Mouse (Mus musculus): ENCODE results near the gene Camta1. TPM values are rescaled to one million over a fixed set of nuclear protein-coding genes. Genes with fewer than 3 reads are reported as not detected.

Camta1 gene
- total and polyA plus RNA-seq, 2 experiments from 2014 or later, result 127 to 145 TPM

- no peaks in the 10 kb centered on the region for H3K27me3 ChIP-seq (ENCODE audit: insufficient read depth, low read length)
- 62% methylated on average over 11 of the region's 11 CpGs for WGBS
- H3K4me3 ChIP-seq (ENCODE audit: low read length), result no peak overlapping the region
- H3K4me2 ChIP-seq (ENCODE audit: low read depth, low read length), result peak overlapping the region; percentile 79
- no peak overlapping the region; the same call in 1 of the 2 replicates for H3K27ac ChIP-seq
- peaks cover 30% of the 10 kb centered on the region for H3K4me1 ChIP-seq (ENCODE audit: insufficient read depth, low read length)
- no peak for TF ChIP-seq CTCF (IDR thresholded peaks at IDR 0.05; ENCODE audit: low read depth)
- no peaks in the 10 kb centered on the region for H3K36me3 ChIP-seq (ENCODE audit: insufficient read depth, low read length)
- H3K9me3 ChIP-seq (ENCODE audit: low read length), result no peaks in the 10 kb centered on the region
- DNase-seq (ENCODE audit: low spot score) (peak; percentile 29), ATAC-seq (no peak)
- H3K9ac ChIP-seq (replicated peaks; ENCODE audit: low read length), result no peak overlapping the region
Measured at GRCm38 (mm10) chr4:151103646-151104045, 758.0 kb downstream of the Camta1 start.

- H3K4me3 ChIP-seq (ENCODE audit: low read length), result no peak overlapping the region
- H3K27me3 ChIP-seq (ENCODE audit: insufficient read depth, low read length), result no peaks in the 10 kb centered on the region
- no peaks in the 10 kb centered on the region for H3K36me3 ChIP-seq (ENCODE audit: insufficient read depth, low read length)
- TF ChIP-seq CTCF (IDR thresholded peaks at IDR 0.05; ENCODE audit: low read depth), result no peak
- ATAC-seq (no peak), DNase-seq (ENCODE audit: low spot score) (no peak)
- H3K4me2 ChIP-seq (ENCODE audit: low read depth, low read length), result no peak overlapping the region
- no peak overlapping the region for H3K9ac ChIP-seq (replicated peaks; ENCODE audit: low read length)
- H3K4me1 ChIP-seq (ENCODE audit: insufficient read depth, low read length), result peaks cover 8% of the 10 kb centered on the region
- WGBS, result 82% methylated on average over 11 of the region's 11 CpGs
- H3K9me3 ChIP-seq (ENCODE audit: low read length), result no peaks in the 10 kb centered on the region
- no peak overlapping the region for H3K27ac ChIP-seq
Measured at GRCm38 (mm10) chr4:151097104-151097438, 764.6 kb downstream of the Camta1 start.

GRCm38 (mm10) chr4:151096334-151097103 is 765.2 kb downstream of the Camta1 start:
- peaks cover 5% of the 10 kb centered on the region; the same call in 1 of the 2 replicates for H3K4me1 ChIP-seq (ENCODE audit: insufficient read depth, low read length)
- no peak for ATAC-seq
- no peak overlapping the region for H3K4me2 ChIP-seq (ENCODE audit: low read depth, low read length)
- no peak for DNase-seq (ENCODE audit: low spot score)
- no peak for TF ChIP-seq CTCF (IDR thresholded peaks at IDR 0.05; ENCODE audit: low read depth)
- H3K27me3 ChIP-seq (ENCODE audit: insufficient read depth, low read length), result no peaks in the 10 kb centered on the region
- H3K27ac ChIP-seq, result no peak overlapping the region
- no peaks in the 10 kb centered on the region for H3K9me3 ChIP-seq (ENCODE audit: low read length)
- no peak overlapping the region for H3K9ac ChIP-seq (replicated peaks; ENCODE audit: low read length)
- WGBS, result 72% methylated on average over 18 of the region's 18 CpGs
- H3K36me3 ChIP-seq (ENCODE audit: insufficient read depth, low read length), result no peaks in the 10 kb centered on the region
- H3K4me3 ChIP-seq (ENCODE audit: low read length), result no peak overlapping the region

- peak; percentile 82 for TF ChIP-seq CTCF (IDR thresholded peaks at IDR 0.05; ENCODE audit: low read depth)
- H3K9ac ChIP-seq (replicated peaks; ENCODE audit: low read length), result no peak overlapping the region
- no peak overlapping the region for H3K4me3 ChIP-seq (ENCODE audit: low read length)
- no peak overlapping the region for H3K4me2 ChIP-seq (ENCODE audit: low read depth, low read length)
- WGBS, result 24% methylated on average over 2 of the region's 2 CpGs
- ATAC-seq, result peak; percentile 61; the same call in 1 of the 2 replicates
- H3K27ac ChIP-seq, result 0 out of 2 replicates have a peak overlapping the region, but pooled peaks have one; percentile 11
- H3K4me1 ChIP-seq (ENCODE audit: insufficient read depth, low read length), result no peaks in the 10 kb centered on the region; the same call in 1 of the 2 replicates
- H3K27me3 ChIP-seq (ENCODE audit: insufficient read depth, low read length), result no peaks in the 10 kb centered on the region
- peak; percentile 79 for DNase-seq (ENCODE audit: low spot score)
- H3K36me3 ChIP-seq (ENCODE audit: insufficient read depth, low read length), result no peaks in the 10 kb centered on the region
- H3K9me3 ChIP-seq (ENCODE audit: low read length), result no peaks in the 10 kb centered on the region
Measured at GRCm38 (mm10) chr4:151095207-151095606, 766.5 kb downstream of the Camta1 start.

GRCm38 (mm10) chr4:151089270-151089669 is 772.4 kb downstream of the Camta1 start, which contains the start of gene Gm13090:
Gene Gm13090, plus strand, starts transcription at chr4:151089570.
- Histone ChIP-seq H3K4me1 (ENCODE audit: insufficient read depth, low read length) (0 out of 2 replicates have a peak, but pooled peaks cover 3% of the 10 kb centered on the region), H3K4me3 (ENCODE audit: low read length) (no peak within 1 kb of the TSS), H3K9ac (replicated peaks; ENCODE audit: low read length) (no peak within 1 kb of the TSS), H3K9me3 (ENCODE audit: low read length) (no peaks in the 10 kb centered on the region), H3K27ac (peak within 1 kb of the TSS; percentile 56; the same call in 1 of the 2 replicates), H3K27me3 (ENCODE audit: insufficient read depth, low read length) (no peaks in the 10 kb centered on the region), H3K4me2 (ENCODE audit: low read depth, low read length) (no peak within 1 kb of the TSS), H3K36me3 (ENCODE audit: insufficient read depth, low read length) (peaks cover 17% of the 10 kb centered on the region; the same call in 1 of the 2 replicates)
- no peak for TF ChIP-seq CTCF (IDR thresholded peaks at IDR 0.05; ENCODE audit: low read depth)
- no peak for DNase-seq (ENCODE audit: low spot score)
- no peak for ATAC-seq
- 84% methylated on average over 7 of the region's 7 CpGs for WGBS

GRCm38 (mm10) chr4:151088819-151089218 is 772.9 kb downstream of the Camta1 start:
- 0 out of 2 replicates have a peak, but pooled peaks cover 3% of the 10 kb centered on the region for H3K4me1 ChIP-seq (ENCODE audit: insufficient read depth, low read length)
- H3K9me3 ChIP-seq (ENCODE audit: low read length), result no peaks in the 10 kb centered on the region
- H3K9ac ChIP-seq (replicated peaks; ENCODE audit: low read length), result no peak overlapping the region
- peaks cover 22% of the 10 kb centered on the region for H3K36me3 ChIP-seq (ENCODE audit: insufficient read depth, low read length)
- H3K27me3 ChIP-seq (ENCODE audit: insufficient read depth, low read length), result no peaks in the 10 kb centered on the region
- DNase-seq (ENCODE audit: low spot score) (peak; percentile 46), ATAC-seq (0 out of 2 replicates have a peak, but pooled peaks have one; percentile 19)
- no peak for TF ChIP-seq CTCF (IDR thresholded peaks at IDR 0.05; ENCODE audit: low read depth)
- no peak overlapping the region for H3K4me3 ChIP-seq (ENCODE audit: low read length)
- no peak overlapping the region for H3K4me2 ChIP-seq (ENCODE audit: low read depth, low read length)
- 84% methylated on average over 14 of the region's 14 CpGs for WGBS
- peak overlapping the region; percentile 56; the same call in 1 of the 2 replicates for H3K27ac ChIP-seq

DNA sequence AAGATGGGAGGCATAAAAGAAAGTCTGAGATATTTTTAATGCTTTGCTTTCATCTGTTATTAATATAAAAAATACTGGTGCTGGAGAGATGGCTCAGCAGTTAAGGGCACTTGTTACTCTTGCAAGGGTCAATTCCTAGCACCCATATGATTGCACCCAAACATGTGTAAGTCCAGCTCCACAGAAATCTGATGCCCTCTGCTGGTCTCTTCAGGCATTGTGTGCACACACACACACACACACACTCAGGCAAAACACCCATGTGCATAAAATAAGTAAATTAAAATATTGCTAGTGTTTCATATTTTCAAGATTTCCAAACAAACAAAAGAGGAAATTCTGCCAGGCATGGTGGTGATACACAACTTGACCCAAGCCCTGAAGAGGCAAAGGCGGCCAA is 774.3 kb downstream of the Camta1 start:
- peaks cover 29% of the 10 kb centered on the region for H3K36me3 ChIP-seq (ENCODE audit: insufficient read depth, low read length)
- ATAC-seq, result no peak
- 100% methylated on average over 1 of the region's 1 CpGs for WGBS

More for the DNA sequence above, 774.3 kb downstream of the Camta1 start:
- TF ChIP-seq CTCF (IDR thresholded peaks at IDR 0.05; ENCODE audit: low read depth), result peak; percentile 54
- H3K4me3 ChIP-seq (ENCODE audit: low read length), result no peak overlapping the region
- no peaks in the 10 kb centered on the region for H3K27me3 ChIP-seq (ENCODE audit: insufficient read depth, low read length)
- H3K27ac ChIP-seq, result no peak overlapping the region
- H3K4me2 ChIP-seq (ENCODE audit: low read depth, low read length), result no peak overlapping the region
- DNase-seq (ENCODE audit: low spot score), result peak; percentile 20
- 0 out of 2 replicates have a peak, but pooled peaks cover 3% of the 10 kb centered on the region for H3K4me1 ChIP-seq (ENCODE audit: insufficient read depth, low read length)
- no peaks in the 10 kb centered on the region for H3K9me3 ChIP-seq (ENCODE audit: low read length)
- no peak overlapping the region for H3K9ac ChIP-seq (replicated peaks; ENCODE audit: low read length)
